Mouse (Mus musculus): ENCODE data around the gene Otoa.

- no peak for TF ChIP-seq CTCF (IDR thresholded peaks at IDR 0.05; ENCODE audit: borderline replicate concordance, extremely low read depth, insufficient read depth, insufficient read length)
- no peak for TF ChIP-seq POLR2A (IDR thresholded peaks at IDR 0.05; ENCODE audit: borderline replicate concordance, extremely low read depth, insufficient read depth, insufficient read length, poor library complexity, severe bottlenecking)
Measured at GRCm38 (mm10) chr7:121040595-121040994, 40.9 kb upstream of the Otoa start.
